Mouse (Mus musculus) gastrocnemius, adult 2 months (tissue): ENCODE measurements around the gene Ttc7. TPM values are rescaled to one million over a fixed set of nuclear protein-coding genes. Genes with fewer than 3 reads are reported as not detected.

ENCODE experiments used
- DNase-seq: peaks from one replicate; pipeline ENCODE4 v3.0.0; 2022
- H3K27ac ChIP-seq: fragments of 200-600 bp; 2 replicates; pipeline ENCODE4 v1.8.1; 2022; ENCODE audit warnings: mild to moderate bottlenecking
- H3K4me3 ChIP-seq: fragments of 200-600 bp; 2 replicates; pipeline ENCODE4 v1.8.1; 2022; ENCODE audit warnings: mild to moderate bottlenecking, moderate library complexity
- CTCF ChIP-seq: fragments of 200-600 bp; IDR thresholded peaks from 2 replicates; pipeline ENCODE4 v1.8.1; 2022; ENCODE audit warnings: antibody characterized with exemption, mild to moderate bottlenecking, moderate library complexity
- intact Hi-C: fragments of 180-260 bp; cut with DNase I; formaldehyde crosslinking; loops from one replicate; pipeline ENCODE4 v1.15.1; 2025
- total RNA-seq, 2 experiments: library from RNA; stranded (reverse); gene quantifications; 2 replicates each; pipeline ENCODE4 v1.2.3; 2021

The Ttc7 gene
- total RNA-seq, 2 experiments from 2014 or later, result 8.9 to 15.9 TPM

GRCm38 (mm10) chr17:87397088-87397487 is 114.4 kb downstream of the Ttc7 start:
- intact Hi-C loops, result no loop called here
- no peak for TF ChIP-seq CTCF
- no peak overlapping the region for H3K27ac ChIP-seq

GRCm38 (mm10) chr17:87402444-87402843 is 119.8 kb downstream of the Ttc7 start:
- no peak overlapping the region for H3K27ac ChIP-seq
- TF ChIP-seq CTCF, result no peak
- DNase-seq, result no peak
- no peak overlapping the region for H3K4me3 ChIP-seq
- intact Hi-C loops, result no loop called here

More at GRCm38 (mm10) chr17:87397088-87397487, 114.4 kb downstream of the Ttc7 start:
- no peak for DNase-seq
- H3K4me3 ChIP-seq, result no peak overlapping the region

GRCm38 (mm10) chr17:87403462-87403861 is 120.8 kb downstream of the Ttc7 start:
- no peak for TF ChIP-seq CTCF
- Histone ChIP-seq H3K27ac (no peak overlapping the region), H3K4me3 (no peak overlapping the region)
- intact Hi-C loops, result no loop called here
- DNase-seq, result no peak

GRCm38 (mm10) chr17:87405576-87405975 is 122.9 kb downstream of the Ttc7 start:
- no peak overlapping the region for H3K4me3 ChIP-seq
- no peak for TF ChIP-seq CTCF
- peak; percentile 28 for DNase-seq

GRCm38 (mm10) chr17:87406646-87407045 is 124.0 kb downstream of the Ttc7 start:
- no peak overlapping the region for H3K4me3 ChIP-seq
- no peak overlapping the region for H3K27ac ChIP-seq
- no peak for TF ChIP-seq CTCF
- intact Hi-C loops, result no loop called here
- no peak for DNase-seq

More at GRCm38 (mm10) chr17:87405576-87405975, 122.9 kb downstream of the Ttc7 start:
- H3K27ac ChIP-seq, result peak overlapping the region; percentile 32; the same call in 1 of the 2 replicates
- intact Hi-C loops, result no loop called here

- Histone ChIP-seq H3K27ac (no peak overlapping the region), H3K4me3 (no peak overlapping the region)
- no peak for TF ChIP-seq CTCF
- DNase-seq, result no peak
- intact Hi-C loops, result no loop called here
These were observed 135.4 kb downstream of the Ttc7 start for GRCm38 (mm10) chr17:87418082-87418481.

- DNase-seq, result peak; percentile 31
- Histone ChIP-seq H3K4me3 (no peak within 1 kb of the TSS), H3K27ac (no peak within 1 kb of the TSS)
- TF ChIP-seq CTCF, result no peak
- intact Hi-C loops, result no loop called here
These were observed 144.8 kb downstream of the Ttc7 start, which contains the start of gene Stpg4 for GRCm38 (mm10) chr17:87427511-87427910. Gene Stpg4, minus strand, starts transcription at chr17:87427741.

- H3K4me3 ChIP-seq, result no peak overlapping the region
- no peak overlapping the region for H3K27ac ChIP-seq
- no peak for TF ChIP-seq CTCF
- no peak for DNase-seq
- intact Hi-C loops, result no loop called here
These were observed 146.7 kb downstream of the Ttc7 start for GRCm38 (mm10) chr17:87429431-87429830.

Other genes with a start within 250 kb of the Ttc7 start
- 10 to 100 TPM; 12.9 to 20.5 TPM for gene Socs5, start 175.2 kb upstream of the Ttc7 start, total RNA-seq
- gene Mcfd2, start 17.0 kb upstream of the Ttc7 start, total RNA-seq, result 10 to 100 TPM; 23.7 to 29.7 TPM
- gene Stpg4, start 144.9 kb downstream of the Ttc7 start, total RNA-seq, result not detected
- 100 to 1,000 TPM; 181 to 192 TPM for gene Calm2, start 164.0 kb downstream of the Ttc7 start, total RNA-seq